36 mouse cellular contexts compared by ENCODE assay signal in genomic region chr2:58956351-58956750, GRCm38 (mm10).
"Had no signal": no experiment of that assay in that cellular context is flagged by ENCODE, and none has a peak within 500 bp of the region (broad histone marks: within the 10 kb centered on the region; RNA-seq: fewer than 3 reads in every experiment).

No protein-coding gene starts in this region.

- H3K27me3 ChIP-seq: heart, embryonic 12.5 days; heart, embryonic 13.5 days; heart, embryonic 15.5 days; hindbrain, embryonic 13.5 days; hindbrain, embryonic 15.5 days; intestine, embryonic 15.5 days; kidney, embryonic 15.5 days had no signal

- H3K9me3 ChIP-seq: heart, embryonic 10.5 days; heart, embryonic 15.5 days; hindbrain, embryonic 10.5 days; hindbrain, embryonic 13.5 days; hindbrain, embryonic 15.5 days; intestine, embryonic 15.5 days; kidney, embryonic 15.5 days had no signal

- H3K36me3 ChIP-seq: heart, embryonic 10.5 days; heart, embryonic 12.5 days; heart, embryonic 13.5 days; heart, embryonic 15.5 days; hindbrain, embryonic 10.5 days; hindbrain, embryonic 13.5 days; hindbrain, embryonic 15.5 days; intestine, embryonic 15.5 days; kidney, embryonic 15.5 days had no signal

- ATAC-seq: hindbrain, embryonic 16.5 days; hindbrain, postnatal 0 days; inflammation-experienced regulatory T-cells, adult 6 months; intestine, embryonic 15.5 days; intestine, embryonic 16.5 days; intestine, postnatal 0 days had no signal

- H3K27ac ChIP-seq: heart, adult 2 months; heart, embryonic 10.5 days; heart, embryonic 13.5 days; heart, embryonic 15.5 days; hindbrain, embryonic 10.5 days; hindbrain, embryonic 13.5 days; hindbrain, embryonic 14.5 days; hindbrain, embryonic 15.5 days; hindbrain, postnatal 0 days; intestine, embryonic 15.5 days; kidney, embryonic 15.5 days; kidney, postnatal 0 days; layer of hippocampus, adult 2 months had no signal

- H3K4me2 ChIP-seq: heart, embryonic 11.5 days; heart, embryonic 12.5 days; heart, embryonic 13.5 days; heart, embryonic 15.5 days; hindbrain, embryonic 13.5 days; hindbrain, embryonic 14.5 days; hindbrain, embryonic 15.5 days; intestine, embryonic 15.5 days; kidney, embryonic 15.5 days had no signal

- H3K4me1 ChIP-seq: heart, embryonic 10.5 days; heart, embryonic 12.5 days; heart, embryonic 13.5 days; heart, embryonic 15.5 days; hindbrain, embryonic 15.5 days; intestine, embryonic 15.5 days; kidney, embryonic 15.5 days had no signal

- DNase-seq: heart, adult 18-20 months; heart, adult 2 months; heart, postnatal 10 days; heart, postnatal 14 days; heart, postnatal 36 days; heart, postnatal 4 days; kidney, adult 11 months; kidney, adult 18-20 months; kidney, adult 2 months; kidney, adult 8-10 months; kidney, adult 9 months; kidney, postnatal 10 days; kidney, postnatal 14 days; kidney, postnatal 25 days; kidney, postnatal 36 days; kidney, postnatal 4 days; layer of hippocampus, adult 9-11 months; layer of hippocampus, postnatal 36 days had no signal

- H3K9ac ChIP-seq: heart, embryonic 12.5 days; heart, embryonic 13.5 days; heart, embryonic 15.5 days; hindbrain, embryonic 13.5 days; hindbrain, embryonic 14.5 days; hindbrain, embryonic 15.5 days; intestine, embryonic 15.5 days; kidney, embryonic 15.5 days had no signal

- H3K4me3 ChIP-seq: heart, adult 2 months; heart, embryonic 10.5 days; heart, embryonic 12.5 days; heart, embryonic 13.5 days; heart, embryonic 15.5 days; hindbrain, embryonic 10.5 days; hindbrain, embryonic 13.5 days; hindbrain, embryonic 15.5 days; intestine, embryonic 15.5 days; kidney, embryonic 15.5 days; layer of hippocampus, adult 2 months had no signal
